Mouse (Mus musculus): ENCODE data around the gene Olfr463.

DNA sequence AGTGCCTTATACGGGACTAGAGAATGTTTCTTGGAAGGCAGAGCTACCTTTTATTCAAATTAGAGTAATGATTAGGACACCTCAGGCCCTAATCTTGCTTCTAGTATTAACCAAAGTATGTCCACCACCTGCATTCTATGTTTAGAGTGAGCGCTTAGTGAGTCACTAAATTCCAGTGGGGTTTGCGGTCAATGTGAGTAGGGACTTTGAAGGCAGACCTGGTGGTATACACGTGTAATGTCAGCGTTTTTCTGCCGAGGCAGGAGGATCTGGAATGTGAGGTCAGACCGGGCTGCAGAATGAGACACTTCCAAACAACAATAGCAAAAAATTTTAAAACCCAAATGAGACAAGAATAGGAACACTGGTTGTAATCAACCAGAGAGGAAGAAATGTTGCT lies 42.6 kb downstream of the Olfr463 start:
- TF ChIP-seq EP300 (IDR thresholded peaks at IDR 0.05; ENCODE audit: low read depth in 1 of 2, low read length in 2 of 2) (no peak), MAZ (IDR thresholded peaks at IDR 0.05; ENCODE audit: low read depth, low read length) (no peak)
